Mouse (Mus musculus) heart, embryonic 12.5 days (tissue): ENCODE measurements at regions not wholly inside any gene's neighbourhood (a gene's known extent, or its start where the extent isn't known, plus 50 kb on each side); places are given as distances from the start of the nearest gene placed in this dataset.

Experiments used
- ATAC-seq: fragments of 200-750 bp; cut with Nextera tagmentation; 2 replicates; pipeline ENCODE4 v1.8.0; 2017; ENCODE audit warnings: moderate TSS enrichment, moderate library complexity; ENCODE audit not compliant: insufficient number of reproducible peaks, low FRiP score
- H3K27ac ChIP-seq: fragments of 300-500 bp; sonication (generic); 2 replicates; pipeline ENCODE4 v1.5.1; 2016; ENCODE audit warnings: mild to moderate bottlenecking, moderate library complexity; ENCODE audit not compliant: poor library complexity, severe bottlenecking
- H3K27me3 ChIP-seq: fragments of 300-500 bp; sonication (generic); replicated peaks from 2 replicates; pipeline ENCODE4 v1.6.1; 2016; ENCODE audit warnings: mild to moderate bottlenecking, moderate library complexity
- H3K36me3 ChIP-seq: fragments of 300-500 bp; sonication (generic); 2 replicates; pipeline ENCODE4 v1.6.1; 2016; ENCODE audit warnings: mild to moderate bottlenecking, moderate library complexity
- H3K4me1 ChIP-seq: fragments of 300-500 bp; sonication (generic); replicated peaks from 2 replicates; pipeline ENCODE4 v1.6.1; 2016; ENCODE audit warnings: mild to moderate bottlenecking
- H3K4me2 ChIP-seq: fragments of 300-500 bp; sonication (generic); 2 replicates; pipeline ENCODE4 v1.6.1; 2016; ENCODE audit warnings: mild to moderate bottlenecking, moderate library complexity
- H3K4me3 ChIP-seq: fragments of 300-500 bp; sonication (generic); 2 replicates; pipeline ENCODE4 v1.5.1; 2016; ENCODE audit warnings: mild to moderate bottlenecking
- H3K9ac ChIP-seq: fragments of 300-500 bp; sonication (generic); 2 replicates; pipeline ENCODE4 v1.6.1; 2016; ENCODE audit warnings: mild to moderate bottlenecking, moderate library complexity
- H3K9me3 ChIP-seq: fragments of 300-500 bp; sonication (generic); replicated peaks from 2 replicates; pipeline ENCODE4 v1.6.1; 2016; ENCODE audit warnings: mild to moderate bottlenecking, moderate library complexity
- WGBS: fragments of 180-500 bp; shearing (Covaris S2); methylation state at CpG from one replicate; pipeline ENCODE4 v1.1.7; 2016; 5-methylcytosine and 5-hydroxymethylcytosine counted together

DNA sequence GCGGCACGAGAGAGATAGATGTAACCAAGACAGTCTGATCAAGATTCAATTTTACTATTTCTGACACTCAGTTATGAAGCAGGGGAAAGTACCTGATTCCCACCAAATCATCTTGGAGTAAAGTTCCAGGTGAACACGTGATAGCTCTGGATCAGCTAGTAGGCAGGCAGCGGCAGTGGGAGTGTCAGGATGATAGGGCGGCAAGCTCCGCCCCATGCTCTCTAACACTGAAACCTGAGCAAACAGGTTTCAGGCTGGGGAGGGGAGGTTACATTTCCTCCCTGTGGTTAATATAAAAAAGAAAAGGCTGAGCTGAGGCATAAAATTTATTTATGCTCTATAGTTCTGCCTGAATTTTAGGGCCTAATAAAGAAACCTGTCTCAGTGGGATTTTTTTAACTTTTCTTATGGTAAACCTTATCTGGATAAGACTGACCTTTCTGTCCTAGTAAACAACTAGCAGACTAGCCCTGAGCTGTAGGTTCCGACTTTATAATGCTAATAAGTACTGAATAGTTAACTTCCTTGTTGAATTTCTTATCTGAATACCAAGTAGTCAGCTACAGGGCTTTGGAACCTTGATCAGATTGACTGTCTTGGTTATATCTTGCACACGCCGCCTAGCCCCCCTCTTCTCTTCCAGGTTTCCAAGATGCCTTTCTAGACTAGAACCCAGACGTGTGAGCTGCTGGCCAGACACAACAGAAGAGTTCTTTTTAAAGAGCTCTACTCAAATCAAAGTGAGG, 254.9 kb upstream of the Dab2 start:
- no peaks in the 10 kb centered on the region for H3K4me1 ChIP-seq
- WGBS = 42% methylated on average over 10 of the region's 10 CpGs
- no peaks in the 10 kb centered on the region for H3K27me3 ChIP-seq
- no peak overlapping the region for H3K27ac ChIP-seq
- no peaks in the 10 kb centered on the region for H3K9me3 ChIP-seq
- H3K4me2 ChIP-seq = peak overlapping the region; percentile 33; the same call in 1 of the 2 replicates
- no peak overlapping the region for H3K9ac ChIP-seq
- no peaks in the 10 kb centered on the region for H3K36me3 ChIP-seq
- ATAC-seq = peak; percentile 51; the same call in 1 of the 2 replicates
- no peak overlapping the region for H3K4me3 ChIP-seq

DNA sequence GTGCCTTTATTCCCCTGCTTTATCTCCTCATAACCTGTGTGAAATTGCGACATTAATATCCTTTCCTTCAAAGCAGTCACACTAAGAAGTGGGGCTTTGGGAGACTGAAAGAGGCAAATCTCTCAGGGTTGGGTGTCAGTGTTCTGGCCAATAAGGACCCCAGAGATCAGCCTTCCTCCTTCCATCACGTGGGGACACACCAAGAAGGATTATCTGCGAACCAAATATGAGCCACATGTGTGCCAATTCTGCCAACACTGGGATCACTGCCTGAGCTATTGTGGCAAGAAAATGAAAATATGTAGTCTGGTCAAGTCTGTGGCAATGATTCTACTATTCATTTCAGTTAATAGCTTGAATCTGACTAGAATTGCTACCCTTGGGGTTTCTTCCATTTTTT, 243.9 kb upstream of the Dab2 start:
- Histone ChIP-seq H3K27me3 (no peaks in the 10 kb centered on the region), H3K27ac (no peak overlapping the region)

GRCm38 (mm10) chr15:6056887-6057626, 242.5 kb upstream of the Dab2 start:
- 55% methylated on average over 11 of the region's 11 CpGs for WGBS
- Histone ChIP-seq H3K9me3 (no peaks in the 10 kb centered on the region), H3K9ac (no peak overlapping the region), H3K27ac (no peak overlapping the region), H3K4me1 (peaks cover 6% of the 10 kb centered on the region; the same call in 1 of the 2 replicates), H3K36me3 (no peaks in the 10 kb centered on the region), H3K4me2 (no peak overlapping the region), H3K4me3 (no peak overlapping the region), H3K27me3 (no peaks in the 10 kb centered on the region)
- no peak for ATAC-seq

More for the DNA sequence above, 243.9 kb upstream of the Dab2 start:
- no peaks in the 10 kb centered on the region for H3K9me3 ChIP-seq
- H3K36me3 ChIP-seq = no peaks in the 10 kb centered on the region
- H3K4me1 ChIP-seq = peaks cover 6% of the 10 kb centered on the region; the same call in 1 of the 2 replicates
- 75% methylated on average over 3 of the region's 3 CpGs for WGBS
- ATAC-seq = no peak
- H3K4me3 ChIP-seq = no peak overlapping the region
- no peak overlapping the region for H3K4me2 ChIP-seq
- H3K9ac ChIP-seq = no peak overlapping the region

DNA sequence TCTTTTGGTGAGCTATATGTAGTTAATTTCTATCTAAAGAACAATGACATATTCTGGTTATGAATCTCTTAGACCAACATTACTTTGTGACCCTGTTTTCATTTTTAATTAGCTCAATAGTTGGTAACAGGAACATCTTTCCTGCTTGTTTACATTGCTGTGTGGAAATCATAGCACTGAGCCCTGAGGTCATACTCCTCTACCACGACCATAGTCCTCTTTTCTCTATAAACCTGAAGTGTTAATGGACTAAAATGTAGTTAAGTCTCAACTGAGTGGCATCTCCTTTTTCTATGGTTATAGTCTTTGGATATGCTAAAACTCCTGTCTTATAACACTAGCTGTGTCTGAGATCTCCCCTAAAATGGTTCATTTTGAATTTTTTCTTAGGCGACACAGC, 240.2 kb upstream of the Dab2 start:
- Histone ChIP-seq H3K27me3 (no peaks in the 10 kb centered on the region), H3K27ac (no peak overlapping the region)

DNA sequence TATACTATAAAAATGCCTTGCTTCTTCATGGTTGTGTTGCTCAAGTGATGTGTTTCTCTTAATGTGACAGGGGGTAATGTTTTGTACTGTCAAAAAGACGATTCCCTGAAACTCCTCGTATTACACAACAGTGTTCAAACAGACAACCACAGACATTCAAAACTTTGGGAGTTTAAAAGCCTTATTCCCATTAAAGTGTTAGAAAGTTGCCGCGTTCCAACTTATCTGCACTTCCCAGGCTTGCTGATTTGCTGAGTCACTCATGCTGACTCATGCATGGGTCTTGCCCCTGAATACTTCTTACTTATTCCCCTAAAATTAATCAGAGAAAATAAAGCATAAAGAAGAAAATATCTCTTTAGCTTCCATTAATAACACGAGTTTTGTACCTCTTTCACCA, 239.8 kb upstream of the Dab2 start:
- peak; percentile 92 for ATAC-seq
- 60% methylated on average over 5 of the region's 5 CpGs for WGBS
- H3K9ac ChIP-seq = no peak overlapping the region

More for the DNA sequence above, 240.2 kb upstream of the Dab2 start:
- H3K9me3 ChIP-seq = no peaks in the 10 kb centered on the region
- ATAC-seq = no peak; the same call in 1 of the 2 replicates
- H3K4me1 ChIP-seq = peaks cover 6% of the 10 kb centered on the region; the same call in 1 of the 2 replicates
- H3K4me2 ChIP-seq = no peak overlapping the region
- no peak overlapping the region for H3K9ac ChIP-seq
- no peaks in the 10 kb centered on the region for H3K36me3 ChIP-seq
- no peak overlapping the region for H3K4me3 ChIP-seq
- WGBS = 68% methylated on average over 2 of the region's 2 CpGs

GRCm38 (mm10) chr15:6060649-6061048, 238.9 kb upstream of the Dab2 start:
- Histone ChIP-seq H3K36me3 (no peaks in the 10 kb centered on the region), H3K4me1 (peaks cover 6% of the 10 kb centered on the region; the same call in 1 of the 2 replicates), H3K27ac (no peak overlapping the region), H3K4me2 (no peak overlapping the region), H3K4me3 (no peak overlapping the region), H3K27me3 (no peaks in the 10 kb centered on the region), H3K9me3 (no peaks in the 10 kb centered on the region), H3K9ac (no peak overlapping the region)
- ATAC-seq = 0 out of 2 replicates have a peak, but pooled peaks have one; percentile 40
- WGBS = 92% methylated on average over 1 of the region's 1 CpGs

More for the DNA sequence above, 239.8 kb upstream of the Dab2 start:
- no peak overlapping the region for H3K4me3 ChIP-seq
- H3K4me2 ChIP-seq = no peak overlapping the region
- H3K9me3 ChIP-seq = no peaks in the 10 kb centered on the region
- no peaks in the 10 kb centered on the region for H3K36me3 ChIP-seq
- no peak overlapping the region for H3K27ac ChIP-seq
- H3K27me3 ChIP-seq = no peaks in the 10 kb centered on the region
- H3K4me1 ChIP-seq = peaks cover 6% of the 10 kb centered on the region; the same call in 1 of the 2 replicates

GRCm38 (mm10) chr15:6065100-6065499, 234.5 kb upstream of the Dab2 start:
- H3K4me3 ChIP-seq = no peak overlapping the region
- no peaks in the 10 kb centered on the region for H3K36me3 ChIP-seq
- H3K9ac ChIP-seq = no peak overlapping the region
- WGBS = 86% methylated on average over 3 of the region's 3 CpGs
- H3K4me1 ChIP-seq = 0 out of 2 replicates have a peak, but pooled peaks cover 3% of the 10 kb centered on the region
- no peak overlapping the region for H3K4me2 ChIP-seq
- H3K27ac ChIP-seq = no peak overlapping the region
- no peaks in the 10 kb centered on the region for H3K27me3 ChIP-seq
- ATAC-seq = no peak
- H3K9me3 ChIP-seq = no peaks in the 10 kb centered on the region

- WGBS = 53% methylated on average over 6 of the region's 6 CpGs
- Histone ChIP-seq H3K9me3 (no peaks in the 10 kb centered on the region), H3K36me3 (no peaks in the 10 kb centered on the region), H3K4me1 (0 out of 2 replicates have a peak, but pooled peaks cover 3% of the 10 kb centered on the region), H3K27ac (no peak overlapping the region), H3K9ac (no peak overlapping the region), H3K27me3 (no peaks in the 10 kb centered on the region), H3K4me2 (no peak overlapping the region), H3K4me3 (no peak overlapping the region)
- no peak for ATAC-seq
Measured at GRCm38 (mm10) chr15:6067380-6067779, 232.2 kb upstream of the Dab2 start.

DNA sequence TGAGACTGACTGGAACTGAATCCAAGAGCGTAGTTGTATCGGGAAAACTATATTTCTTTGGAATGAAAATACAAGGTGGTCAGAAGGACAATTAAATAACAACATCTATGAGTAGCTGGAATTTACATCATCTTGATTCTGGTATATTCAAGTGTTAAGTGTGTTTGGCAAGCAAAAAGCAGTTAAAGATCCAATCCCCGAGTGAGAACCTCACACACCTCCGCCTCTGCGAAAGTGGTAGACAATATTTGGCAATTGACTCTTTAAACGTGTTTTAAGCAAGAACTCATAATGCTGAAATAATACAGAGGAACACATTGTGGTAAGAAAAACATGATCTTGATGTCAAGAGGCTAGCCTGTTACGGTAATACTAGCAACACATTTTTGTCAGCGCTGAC, 231.2 kb upstream of the Dab2 start:
- Histone ChIP-seq H3K9me3 (no peaks in the 10 kb centered on the region), H3K9ac (no peak overlapping the region), H3K4me2 (no peak overlapping the region), H3K4me3 (no peak overlapping the region), H3K27me3 (no peaks in the 10 kb centered on the region), H3K27ac (no peak overlapping the region), H3K36me3 (no peaks in the 10 kb centered on the region), H3K4me1 (0 out of 2 replicates have a peak, but pooled peaks cover 3% of the 10 kb centered on the region)
- 92% methylated on average over 8 of the region's 8 CpGs for WGBS
- no peak for ATAC-seq

DNA sequence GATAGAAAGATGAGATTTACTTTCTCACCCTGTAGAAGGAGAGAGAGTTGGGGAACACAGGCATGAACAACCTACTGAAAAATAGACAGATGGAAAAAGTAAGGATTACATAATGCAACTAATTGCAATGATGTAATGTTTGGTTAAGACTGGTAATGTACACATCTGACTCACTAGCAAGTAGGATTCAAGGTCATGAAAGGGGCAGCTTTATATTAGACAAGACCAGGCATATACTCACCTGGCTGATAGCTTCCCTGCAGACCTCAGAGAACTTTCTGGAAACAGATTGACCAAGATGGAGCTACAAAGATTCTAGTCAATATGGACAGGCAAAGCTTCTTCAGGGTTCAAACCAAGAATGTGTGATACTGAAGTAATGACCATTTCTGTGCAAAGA, 227.7 kb upstream of the Dab2 start:
- H3K4me3 ChIP-seq = no peak overlapping the region
- ATAC-seq = no peak
- H3K27ac ChIP-seq = no peak overlapping the region
- H3K27me3 ChIP-seq = no peaks in the 10 kb centered on the region
- no peak overlapping the region for H3K9ac ChIP-seq
- H3K9me3 ChIP-seq = no peaks in the 10 kb centered on the region
- H3K36me3 ChIP-seq = no peaks in the 10 kb centered on the region
- no peak overlapping the region for H3K4me2 ChIP-seq
- 0 out of 2 replicates have a peak, but pooled peaks cover 3% of the 10 kb centered on the region for H3K4me1 ChIP-seq

GRCm38 (mm10) chr15:6072920-6073319, 226.7 kb upstream of the Dab2 start:
- H3K4me1 ChIP-seq = no peaks in the 10 kb centered on the region
- no peaks in the 10 kb centered on the region for H3K27me3 ChIP-seq
- no peaks in the 10 kb centered on the region for H3K36me3 ChIP-seq
- H3K4me2 ChIP-seq = no peak overlapping the region
- 74% methylated on average over 3 of the region's 3 CpGs for WGBS
- H3K9ac ChIP-seq = no peak overlapping the region
- no peaks in the 10 kb centered on the region for H3K9me3 ChIP-seq
- no peak overlapping the region for H3K4me3 ChIP-seq
- no peak for ATAC-seq
- H3K27ac ChIP-seq = no peak overlapping the region
